Mouse (Mus musculus): ENCODE results near the gene Greb1. TPM values are rescaled to one million over a fixed set of nuclear protein-coding genes. Genes with fewer than 3 reads are reported as not detected.

Gene Greb1
- not detected in 2 replicates for polyA plus RNA-seq (2012; ENCODE audit: insufficient read depth, insufficient read length, missing spikeins)

DNA sequence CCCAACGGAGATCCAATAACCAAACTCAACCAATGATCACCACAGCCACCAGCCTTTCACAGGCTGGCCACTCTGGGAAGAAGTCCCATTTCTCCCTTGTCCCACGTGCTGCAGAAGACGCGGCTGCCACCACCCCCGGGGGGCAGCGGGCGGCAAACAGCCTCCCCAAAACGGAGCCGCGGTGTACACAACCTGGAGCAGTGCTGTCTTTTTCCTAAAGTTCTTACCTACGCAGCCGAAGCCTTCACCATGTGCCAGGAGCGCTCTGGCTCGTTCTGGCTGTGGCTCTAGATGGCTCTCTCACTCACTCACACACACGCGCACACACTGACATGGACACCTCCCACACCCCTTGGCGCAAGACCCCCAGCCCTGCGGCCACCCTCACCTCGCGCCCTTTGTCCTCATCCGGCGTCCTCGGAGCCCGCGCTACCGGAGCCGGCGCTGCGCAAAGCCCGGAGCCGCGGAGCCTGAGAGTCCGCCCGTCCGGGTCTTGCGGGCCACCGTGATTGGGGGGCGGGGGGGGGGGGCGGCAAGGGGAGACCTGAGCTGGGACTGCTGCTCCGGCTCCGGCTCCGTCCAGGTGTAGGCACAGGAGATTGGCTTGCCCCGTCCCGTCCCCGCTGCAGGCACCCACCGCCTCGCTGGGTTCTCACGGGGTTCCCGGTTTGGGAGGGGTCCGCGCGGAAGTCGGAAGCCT lies at the start of gene Greb1:
Gene Greb1 (minus strand): TSS at position 628 of the 700 bp plus-strand sequence.
- H3K4me3 ChIP-seq (ENCODE audit: insufficient read depth, low read depth, low read length) = peak within 1 kb of the TSS; percentile 48
- no peak within 1 kb of the TSS for H3K27ac ChIP-seq (replicated peaks; ENCODE audit: low read depth, low read length)
- H3K4me1 ChIP-seq (ENCODE audit: control insufficient read depth, insufficient read depth, insufficient read length, low read length) = no peaks in the 10 kb centered on the region

DNA sequence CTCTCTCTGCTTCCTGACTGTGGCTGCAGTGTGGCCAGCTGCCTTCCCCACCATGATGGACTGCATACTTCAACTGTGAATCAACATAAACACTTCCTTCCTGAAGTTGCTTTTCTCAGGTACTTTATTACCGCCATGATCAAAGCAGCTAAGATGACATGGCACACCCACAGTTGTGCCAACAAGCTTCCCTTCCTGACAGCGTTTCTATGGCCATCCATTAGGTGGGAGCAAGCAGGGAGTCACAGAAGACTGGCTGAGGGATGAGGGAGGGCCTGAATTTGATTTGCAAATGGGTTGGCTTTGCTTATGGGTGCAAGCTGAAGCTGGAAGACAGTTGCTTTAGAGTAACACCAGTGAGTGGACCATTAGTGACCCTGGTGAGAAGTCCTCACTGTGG lies 49.1 kb upstream of the Greb1 start:
- Histone ChIP-seq H3K4me3 (ENCODE audit: insufficient read depth, low read depth, low read length) (no peak overlapping the region), H3K27ac (replicated peaks; ENCODE audit: low read depth, low read length) (no peak overlapping the region), H3K4me1 (ENCODE audit: control insufficient read depth, insufficient read depth, insufficient read length, low read length) (peaks cover 10% of the 10 kb centered on the region)

DNA sequence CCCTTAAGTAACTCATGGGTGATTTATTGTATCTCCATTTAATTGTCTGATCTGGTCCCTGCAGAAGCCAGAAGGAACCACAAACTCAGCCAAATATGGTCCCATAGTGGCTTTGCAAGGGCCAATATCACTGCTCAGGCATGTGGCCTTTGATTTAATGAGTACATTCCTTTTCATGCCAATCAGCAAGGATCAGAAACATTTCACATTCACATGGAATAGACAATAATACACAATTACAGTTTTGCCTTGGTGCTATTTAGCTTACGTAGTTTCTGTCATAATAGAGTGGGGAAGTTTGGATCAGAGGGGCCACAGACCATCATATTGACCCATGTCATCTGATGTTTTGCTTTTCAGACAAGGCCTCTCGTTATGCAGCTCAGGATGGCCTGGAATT lies 47.8 kb upstream of the Greb1 start:
- peaks cover 8% of the 10 kb centered on the region for H3K4me1 ChIP-seq (ENCODE audit: control insufficient read depth, insufficient read depth, insufficient read length, low read length)
- H3K27ac ChIP-seq (replicated peaks; ENCODE audit: low read depth, low read length) = no peak overlapping the region
- H3K4me3 ChIP-seq (ENCODE audit: insufficient read depth, low read depth, low read length) = no peak overlapping the region

DNA sequence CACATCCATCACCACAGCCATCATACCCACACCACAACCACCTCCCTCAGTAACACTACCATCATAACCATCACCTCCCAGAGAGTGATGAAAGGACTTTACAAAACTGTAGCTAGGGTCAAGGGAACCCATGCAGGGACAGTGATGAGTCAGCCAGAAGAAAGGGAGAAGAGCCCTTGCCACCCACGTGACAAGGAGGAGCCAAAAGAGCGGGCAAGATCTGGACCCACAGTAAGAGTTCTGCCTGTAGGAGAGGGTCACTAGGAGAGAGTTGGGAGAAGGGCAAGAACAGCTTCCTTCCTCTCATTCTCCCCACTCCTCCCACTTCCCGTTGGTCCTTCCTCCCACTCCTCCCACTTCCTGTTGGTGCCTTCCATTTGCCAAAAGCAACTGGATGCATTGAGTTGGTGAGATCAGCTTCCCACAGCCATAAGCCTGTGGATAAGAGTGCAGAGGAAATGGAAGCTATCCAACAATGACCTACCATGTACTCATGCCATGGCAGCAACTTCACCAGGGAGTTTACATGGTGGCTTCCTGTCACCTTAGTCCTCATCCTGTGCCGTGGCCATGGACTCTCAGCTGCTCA lies 46.6 kb upstream of the Greb1 start:
- Histone ChIP-seq H3K27ac (replicated peaks; ENCODE audit: low read depth, low read length) (no peak overlapping the region), H3K4me1 (ENCODE audit: control insufficient read depth, insufficient read depth, insufficient read length, low read length) (peaks cover 7% of the 10 kb centered on the region), H3K4me3 (ENCODE audit: insufficient read depth, low read depth, low read length) (no peak overlapping the region)

DNA sequence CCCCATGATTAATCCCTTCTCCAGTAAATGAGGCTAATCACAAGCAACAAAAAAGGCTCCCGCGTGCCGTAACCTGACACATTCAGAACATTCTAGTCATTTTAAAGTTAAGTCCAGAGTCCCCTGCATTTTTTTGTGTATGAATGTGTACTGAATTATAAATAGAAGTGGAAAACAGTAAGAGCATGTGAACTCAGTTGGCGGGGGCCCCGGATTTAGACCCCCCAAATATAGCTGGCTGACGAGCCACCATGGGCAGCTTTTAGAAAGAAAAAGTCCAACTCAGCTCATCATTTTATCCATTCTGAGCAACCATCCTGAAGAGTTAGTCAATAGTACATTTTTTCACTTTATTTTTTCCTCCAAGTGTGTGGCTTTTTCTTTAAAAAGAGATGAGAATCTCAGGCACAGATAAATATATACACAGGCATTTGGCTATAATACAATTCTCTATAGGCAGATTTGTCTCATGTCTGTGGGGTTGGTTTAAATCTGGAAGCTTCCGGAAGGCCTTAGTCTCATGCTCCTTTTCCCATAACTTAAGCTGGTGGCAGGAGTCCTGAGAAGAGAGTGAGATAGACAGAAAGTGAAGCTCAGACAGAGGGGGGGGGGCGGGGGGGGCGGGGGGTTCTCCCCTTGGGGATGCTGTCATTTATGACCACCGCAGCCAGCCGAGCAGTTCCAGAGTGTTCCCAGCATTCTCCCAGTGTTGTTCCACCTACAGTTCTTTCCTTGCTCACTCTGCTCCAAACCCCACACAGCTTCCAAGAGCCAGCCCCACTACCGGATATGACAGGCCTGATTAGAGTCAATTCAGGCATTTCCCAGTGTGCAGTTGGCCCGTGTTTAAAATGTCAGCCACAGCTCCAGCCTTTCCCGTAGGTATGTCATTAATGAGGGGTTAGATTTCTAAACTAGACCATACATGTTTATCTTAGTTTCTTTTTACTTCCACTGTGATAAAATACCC lies 44.2 kb upstream of the Greb1 start:
- no peak overlapping the region for H3K4me3 ChIP-seq (ENCODE audit: insufficient read depth, low read depth, low read length)
- peaks cover 5% of the 10 kb centered on the region for H3K4me1 ChIP-seq (ENCODE audit: control insufficient read depth, insufficient read depth, insufficient read length, low read length)
- no peak overlapping the region for H3K27ac ChIP-seq (replicated peaks; ENCODE audit: low read depth, low read length)

DNA sequence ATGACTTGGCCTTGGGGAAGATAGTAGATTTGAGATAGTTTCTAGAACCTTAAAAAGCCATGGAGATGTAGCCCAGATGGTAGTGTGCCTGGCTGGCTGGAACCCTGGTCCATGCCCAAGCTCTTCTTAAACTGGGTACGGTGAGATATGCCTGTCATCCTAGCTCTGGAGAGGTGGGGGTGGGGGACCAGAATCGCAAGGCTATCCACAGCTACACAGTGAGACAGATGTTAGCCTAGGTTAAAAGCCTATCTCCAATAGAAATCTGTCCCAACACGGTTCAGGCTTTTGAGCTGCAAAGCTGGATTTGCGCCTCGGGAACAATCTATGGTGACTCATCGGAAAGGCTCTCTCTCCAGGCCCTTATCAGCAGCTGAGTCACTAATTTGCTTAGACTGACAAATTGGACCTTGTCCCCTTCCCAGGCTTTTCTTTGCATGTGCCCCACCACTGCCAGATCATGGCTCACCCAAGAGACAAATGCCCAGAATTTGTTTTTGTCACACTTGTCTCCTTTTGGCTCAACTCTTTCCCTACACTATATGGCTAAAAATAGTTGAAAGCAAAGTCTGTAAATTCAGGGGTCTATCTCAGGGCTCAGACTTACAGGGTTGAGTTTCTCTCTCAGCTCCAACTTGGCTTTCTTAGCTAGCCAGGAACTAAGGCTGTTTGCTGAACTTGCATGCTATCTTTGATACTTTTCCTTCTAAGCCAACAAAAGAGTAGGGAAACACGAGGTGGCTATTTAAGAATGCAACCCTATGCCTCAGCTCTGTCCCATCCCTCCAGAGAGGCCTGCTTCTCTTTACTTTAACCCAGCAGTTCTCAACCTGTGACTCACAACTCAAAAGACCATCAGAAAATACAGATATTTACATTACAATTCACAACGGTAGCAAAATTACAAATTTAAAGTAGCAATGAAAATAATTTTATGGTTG lies 40.4 kb upstream of the Greb1 start:
- H3K27ac ChIP-seq (replicated peaks; ENCODE audit: low read depth, low read length) = no peak overlapping the region
- H3K4me3 ChIP-seq (ENCODE audit: insufficient read depth, low read depth, low read length) = no peak overlapping the region
- H3K4me1 ChIP-seq (ENCODE audit: control insufficient read depth, insufficient read depth, insufficient read length, low read length) = no peaks in the 10 kb centered on the region

DNA sequence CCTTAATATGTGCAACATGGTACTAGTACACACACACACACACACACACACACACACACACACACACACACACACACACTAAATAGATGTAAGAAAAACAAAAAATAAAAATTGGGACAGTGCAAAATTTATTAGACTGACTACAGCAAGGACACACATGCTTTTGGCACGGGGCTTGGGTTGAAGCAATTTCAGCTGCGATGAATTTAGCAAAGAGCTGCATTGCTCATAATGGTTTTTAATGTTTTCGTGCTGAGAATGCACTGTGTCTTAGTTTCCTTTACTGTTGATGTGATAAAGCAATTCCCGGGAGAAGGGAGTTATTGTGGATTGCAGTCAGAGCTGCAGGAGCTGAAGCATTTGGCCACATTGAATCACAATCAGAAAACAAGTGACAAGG lies 37.1 kb upstream of the Greb1 start:
- H3K4me1 ChIP-seq (ENCODE audit: control insufficient read depth, insufficient read depth, insufficient read length, low read length) = peaks cover 8% of the 10 kb centered on the region; the same call in 1 of the 2 replicates
- no peak overlapping the region for H3K4me3 ChIP-seq (ENCODE audit: insufficient read depth, low read depth, low read length)
- H3K27ac ChIP-seq (replicated peaks; ENCODE audit: low read depth, low read length) = no peak overlapping the region

DNA sequence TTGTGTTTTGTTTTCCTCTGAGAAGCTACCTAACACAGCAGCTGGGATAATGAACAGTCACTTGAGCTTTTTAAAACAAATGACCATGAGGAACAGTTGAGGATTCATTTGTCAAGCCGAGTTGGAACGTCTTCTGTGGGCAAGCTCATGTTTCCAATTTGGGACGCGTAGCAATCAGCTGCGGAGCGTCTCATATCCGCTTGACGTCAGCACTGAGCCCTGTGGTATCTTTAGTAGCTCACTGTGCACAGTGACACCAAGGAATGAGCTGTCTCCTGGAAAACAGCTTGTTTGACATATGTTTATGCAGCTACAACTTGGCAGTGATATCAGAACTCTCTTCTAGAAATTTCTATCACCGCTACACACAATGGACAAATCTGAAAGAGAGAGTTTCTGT lies 35.5 kb upstream of the Greb1 start:
- Histone ChIP-seq H3K27ac (replicated peaks; ENCODE audit: low read depth, low read length) (peak overlapping the region; percentile 92), H3K4me3 (ENCODE audit: insufficient read depth, low read depth, low read length) (no peak overlapping the region), H3K4me1 (ENCODE audit: control insufficient read depth, insufficient read depth, insufficient read length, low read length) (peaks cover 13% of the 10 kb centered on the region)

DNA sequence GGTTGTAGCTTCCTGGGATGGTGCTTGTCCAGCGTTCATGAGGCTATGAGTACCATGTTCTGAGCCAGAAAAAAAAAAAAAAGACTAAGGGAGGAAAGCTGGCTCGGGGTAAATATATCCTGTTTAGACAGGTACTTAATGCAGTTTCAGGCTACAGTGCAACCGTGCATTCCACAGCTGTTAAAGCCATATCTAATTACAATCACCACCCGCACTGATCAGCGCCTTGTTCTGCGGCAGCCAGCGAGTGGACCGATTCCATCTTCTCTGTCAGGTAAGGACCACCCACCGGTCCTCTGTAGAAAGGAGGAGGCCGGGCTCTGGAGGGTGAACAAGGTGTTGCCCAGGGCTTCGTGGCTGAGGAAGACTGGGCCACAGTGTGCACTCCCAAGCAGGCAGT lies 34.0 kb upstream of the Greb1 start:
- no peak overlapping the region for H3K4me3 ChIP-seq (ENCODE audit: insufficient read depth, low read depth, low read length)
- peak overlapping the region; percentile 59 for H3K27ac ChIP-seq (replicated peaks; ENCODE audit: low read depth, low read length)
- H3K4me1 ChIP-seq (ENCODE audit: control insufficient read depth, insufficient read depth, insufficient read length, low read length) = peaks cover 13% of the 10 kb centered on the region

DNA sequence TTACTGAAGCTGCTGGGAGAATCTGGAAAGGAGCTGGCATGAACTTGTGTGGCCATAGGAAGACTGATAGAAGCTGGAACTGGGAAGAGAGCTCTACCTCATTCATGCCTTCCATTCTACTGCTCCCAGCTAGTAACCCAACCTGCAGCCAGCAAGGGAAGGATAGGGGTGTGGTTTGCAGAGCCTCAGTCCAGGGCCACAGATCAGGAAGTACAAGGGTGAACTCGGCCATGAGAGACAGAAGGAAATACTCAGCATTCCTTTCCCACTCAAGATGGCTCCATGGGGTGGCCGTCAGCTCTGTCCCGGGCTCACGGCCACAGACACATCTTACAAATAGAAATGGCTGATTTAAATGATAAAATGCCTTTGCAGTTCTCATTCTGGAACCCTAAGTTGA lies 30.4 kb upstream of the Greb1 start:
- Histone ChIP-seq H3K27ac (replicated peaks; ENCODE audit: low read depth, low read length) (no peak overlapping the region), H3K4me1 (ENCODE audit: control insufficient read depth, insufficient read depth, insufficient read length, low read length) (peaks cover 13% of the 10 kb centered on the region), H3K4me3 (ENCODE audit: insufficient read depth, low read depth, low read length) (no peak overlapping the region)

DNA sequence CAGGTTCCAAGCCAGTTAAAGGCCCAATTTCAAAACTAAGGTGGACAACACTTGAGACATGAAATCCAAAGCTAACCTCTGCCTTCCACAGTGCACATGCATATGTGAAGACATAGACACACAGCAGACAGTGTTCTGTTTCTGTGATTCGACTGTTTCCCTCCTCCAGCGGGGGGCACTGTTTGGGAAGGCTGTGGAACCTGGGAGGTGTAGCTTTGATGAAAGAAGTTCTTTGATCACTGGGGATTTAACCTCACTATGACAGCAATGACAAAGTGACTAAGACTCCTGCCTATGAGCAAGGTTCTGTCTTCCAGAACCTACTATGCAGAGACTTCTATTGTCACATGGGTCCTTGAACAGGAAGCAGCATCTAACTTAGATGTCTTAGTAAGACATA lies 29.1 kb upstream of the Greb1 start:
- Histone ChIP-seq H3K4me1 (ENCODE audit: control insufficient read depth, insufficient read depth, insufficient read length, low read length) (peaks cover 9% of the 10 kb centered on the region), H3K27ac (replicated peaks; ENCODE audit: low read depth, low read length) (no peak overlapping the region), H3K4me3 (ENCODE audit: insufficient read depth, low read depth, low read length) (no peak overlapping the region)

DNA sequence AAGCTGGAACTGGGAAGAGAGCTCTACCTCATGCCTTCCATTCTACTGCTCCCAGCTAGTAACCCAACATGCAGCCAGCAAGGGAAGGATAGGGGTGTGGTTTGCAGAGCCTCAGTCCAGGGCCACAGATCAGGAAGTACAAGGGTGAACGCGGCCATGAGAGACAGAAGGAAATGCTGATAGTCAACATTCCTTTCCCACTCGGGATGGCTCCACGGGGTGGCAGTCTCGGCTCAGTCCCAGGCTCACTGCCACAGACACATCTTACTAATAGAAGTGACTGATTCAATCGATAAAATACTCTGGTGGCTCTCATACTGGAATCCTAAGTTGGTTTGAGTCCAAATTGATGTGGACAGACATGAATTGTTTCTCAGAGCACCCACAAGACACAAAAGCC lies 27.8 kb upstream of the Greb1 start:
- no peak overlapping the region for H3K4me3 ChIP-seq (ENCODE audit: insufficient read depth, low read depth, low read length)
- H3K4me1 ChIP-seq (ENCODE audit: control insufficient read depth, insufficient read depth, insufficient read length, low read length) = peaks cover 5% of the 10 kb centered on the region
- peak overlapping the region; percentile 23; the same call in 1 of the 2 replicates for H3K27ac ChIP-seq (replicated peaks; ENCODE audit: low read depth, low read length)

DNA sequence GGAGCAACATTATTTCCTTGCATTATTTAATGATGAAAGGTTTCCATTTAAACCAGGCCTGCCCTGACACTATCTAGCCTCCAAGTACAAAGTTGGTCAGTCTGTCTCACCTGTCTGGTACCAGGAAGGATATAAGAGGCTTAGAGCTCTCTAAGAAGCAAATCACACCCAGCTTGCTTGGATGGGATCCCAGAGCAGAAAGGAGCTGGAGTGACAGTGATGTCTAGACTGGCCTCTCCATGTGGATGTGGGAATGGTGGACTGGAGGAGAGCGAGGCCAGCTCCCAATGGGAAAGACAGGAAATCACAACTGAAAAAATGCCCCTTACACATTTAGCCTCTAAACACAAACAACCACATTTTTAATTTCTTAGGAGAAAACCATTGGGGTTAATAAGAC lies 23.0 kb upstream of the Greb1 start:
- Histone ChIP-seq H3K4me1 (ENCODE audit: control insufficient read depth, insufficient read depth, insufficient read length, low read length) (no peaks in the 10 kb centered on the region), H3K27ac (replicated peaks; ENCODE audit: low read depth, low read length) (no peak overlapping the region), H3K4me3 (ENCODE audit: insufficient read depth, low read depth, low read length) (no peak overlapping the region)

DNA sequence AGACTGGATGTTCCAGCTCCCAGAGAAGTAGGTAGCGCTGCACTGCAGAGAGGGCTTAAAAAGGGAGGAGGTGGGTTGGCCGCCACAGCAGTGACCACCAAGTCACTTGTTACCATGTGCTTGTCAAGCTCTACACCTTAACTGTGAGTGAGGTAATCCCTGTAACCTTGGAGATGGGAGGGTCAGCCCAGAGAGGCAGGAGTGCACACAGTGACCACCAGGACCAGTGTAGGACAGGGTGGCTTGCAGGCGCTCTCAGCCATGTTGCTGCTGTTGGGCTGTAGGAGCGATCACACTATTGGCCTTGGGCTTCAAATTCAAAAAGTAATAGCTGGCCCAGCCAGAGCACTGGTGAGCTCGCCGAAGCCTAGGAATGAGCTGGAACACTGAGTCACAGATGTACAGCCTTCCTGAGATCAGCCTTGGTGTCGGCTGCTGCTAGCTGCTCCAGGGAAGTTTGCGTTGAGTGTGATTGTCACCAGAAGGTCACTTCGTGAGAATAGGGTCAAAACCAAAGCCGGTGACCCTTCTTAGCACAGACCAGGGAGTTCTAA lies 21.6 kb upstream of the Greb1 start:
- Histone ChIP-seq H3K4me1 (ENCODE audit: control insufficient read depth, insufficient read depth, insufficient read length, low read length) (no peaks in the 10 kb centered on the region), H3K27ac (replicated peaks; ENCODE audit: low read depth, low read length) (no peak overlapping the region), H3K4me3 (ENCODE audit: insufficient read depth, low read depth, low read length) (no peak overlapping the region)

All from brown adipose tissue, adult 24 weeks (tissue).